Mouse (Mus musculus): ENCODE results near the gene Stra6.
A peak's percentile ranks its signal among the peaks of the same experiment; 100 is the strongest.

Stra6 gene

DNA sequence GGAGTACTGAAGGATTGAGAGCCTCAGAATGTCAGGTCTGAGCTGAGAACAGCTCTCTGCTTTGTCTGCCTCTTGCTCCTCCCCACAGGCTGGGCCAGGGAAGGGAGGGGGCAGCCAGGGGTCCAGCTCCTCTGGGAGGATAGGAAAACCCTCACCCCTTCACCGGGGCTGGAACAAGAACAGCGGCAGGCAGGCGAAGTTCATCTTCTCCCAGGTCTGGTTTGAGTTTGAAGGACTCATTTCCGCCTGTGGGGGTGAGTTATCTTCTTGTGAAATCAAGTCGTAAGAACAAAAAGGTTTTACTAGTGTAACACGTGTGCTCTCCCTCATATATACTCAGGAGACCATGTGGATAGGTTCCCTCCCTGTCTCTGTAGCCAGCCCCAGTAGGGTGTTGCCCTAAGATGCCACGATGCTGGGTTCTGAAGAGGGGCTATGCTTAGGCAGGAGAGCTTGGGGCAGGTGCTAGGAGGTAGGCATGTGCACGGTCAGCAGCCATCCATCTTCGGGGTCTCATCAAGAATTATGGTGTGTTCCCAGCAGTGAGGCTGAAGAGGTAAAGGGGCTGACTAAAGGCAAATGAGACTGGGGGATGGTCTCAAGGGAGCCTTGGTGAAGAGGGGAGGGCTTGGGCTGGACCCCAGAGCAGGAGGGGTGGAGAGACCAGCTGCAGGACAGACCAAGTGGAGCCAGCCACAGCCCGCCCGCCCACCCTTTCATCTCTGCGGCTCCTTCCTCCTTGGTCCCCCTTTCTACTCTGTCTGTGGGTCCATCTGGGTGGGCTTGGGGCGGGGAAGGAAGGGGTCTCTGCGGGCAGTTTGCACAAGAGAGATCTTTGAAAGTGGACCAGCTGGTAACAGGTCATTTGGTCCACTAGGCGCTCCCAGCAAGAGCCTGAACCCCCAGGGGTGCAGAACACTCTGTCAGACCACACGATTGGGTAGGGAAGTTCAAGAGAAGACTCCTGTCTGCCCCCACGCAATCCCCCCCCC lies 70.6 kb downstream of the Stra6 start:
- no peak for DNase-seq (ENCODE audit: low spot score)

DNA sequence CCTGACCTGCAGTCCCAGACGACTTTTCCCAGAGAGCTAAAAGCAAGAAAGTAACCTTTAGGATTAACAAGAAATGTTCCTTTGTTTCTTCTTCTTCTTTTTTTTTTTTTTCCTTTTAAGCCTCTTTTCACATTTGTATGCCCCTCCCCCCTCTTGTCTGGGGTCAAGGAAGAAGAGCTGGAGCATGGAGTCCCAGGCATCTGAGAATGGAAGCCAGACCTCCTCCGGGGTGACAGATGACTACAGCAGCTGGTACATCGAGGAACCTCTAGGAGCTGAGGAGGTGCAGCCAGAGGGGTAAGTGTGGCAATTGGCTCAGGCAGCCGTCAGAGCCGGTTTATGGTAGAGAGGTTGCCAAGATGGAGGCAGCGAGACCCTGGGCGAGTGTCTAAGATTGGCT lies 71.3 kb downstream of the Stra6 start:
- no peak for DNase-seq (ENCODE audit: low spot score)

DNA sequence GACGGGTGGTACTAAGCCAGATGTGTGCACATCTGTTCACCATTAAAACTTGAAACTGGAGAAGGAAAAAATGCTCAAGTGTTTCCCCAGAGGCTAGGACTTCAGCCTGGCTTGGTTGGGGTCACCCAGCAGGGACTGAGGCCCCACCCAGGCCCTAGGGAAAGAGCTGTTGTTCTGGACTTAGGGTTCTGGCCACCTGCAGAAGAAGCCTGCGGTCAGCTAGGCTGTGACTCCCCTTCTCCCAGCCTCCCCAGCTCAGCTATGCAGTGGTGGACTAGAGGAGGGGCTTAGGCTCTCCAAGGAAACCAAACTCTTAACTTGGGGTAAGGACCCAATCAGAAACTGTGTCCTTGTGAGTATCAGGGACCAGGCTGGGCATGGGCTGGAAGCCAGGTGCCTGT lies 72.3 kb downstream of the Stra6 start:
- no peak for DNase-seq (ENCODE audit: low spot score)

DNA sequence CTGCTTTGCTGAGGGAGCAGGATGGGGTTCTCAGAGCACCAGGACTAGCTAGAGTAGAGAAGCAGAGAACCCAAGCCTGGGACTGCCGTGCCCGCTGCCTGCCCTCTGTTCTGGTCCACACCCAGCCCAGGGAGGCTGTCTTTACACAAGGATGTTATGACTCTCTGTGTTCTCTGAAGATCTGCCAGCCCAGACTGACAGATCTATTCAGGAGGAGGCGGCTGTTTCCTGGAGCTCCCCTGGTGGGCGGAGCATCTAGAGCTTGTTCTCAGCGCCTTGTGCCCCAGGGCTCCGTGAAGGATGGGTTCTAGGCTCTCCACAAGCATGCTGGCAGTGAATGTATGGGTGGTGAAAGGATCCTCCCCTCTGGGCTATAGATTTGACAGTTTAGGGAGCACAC lies 76.4 kb downstream of the Stra6 start:
- DNase-seq (ENCODE audit: low spot score): peak; percentile 21

DNA sequence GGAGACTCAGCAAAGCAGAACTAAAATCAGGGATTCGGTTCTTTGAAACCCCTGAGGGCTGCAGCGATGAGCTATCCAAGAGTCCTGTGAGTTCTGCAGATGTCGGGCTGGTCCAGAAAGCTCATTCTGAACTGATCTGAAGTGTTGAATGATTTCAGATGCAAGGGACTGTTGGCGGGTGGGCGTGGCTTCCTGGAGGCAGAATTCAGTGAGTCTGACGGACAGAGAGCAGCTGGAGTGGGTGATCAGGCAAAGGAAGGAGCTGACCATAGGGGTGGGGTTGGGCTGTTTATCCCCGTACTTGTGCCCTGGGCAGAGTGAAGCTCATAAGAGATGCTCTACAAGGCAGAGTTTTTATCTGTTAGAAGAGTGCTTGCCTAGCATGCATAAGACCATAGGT lies 79.8 kb downstream of the Stra6 start:
- no peak for DNase-seq (ENCODE audit: low spot score)

DNA sequence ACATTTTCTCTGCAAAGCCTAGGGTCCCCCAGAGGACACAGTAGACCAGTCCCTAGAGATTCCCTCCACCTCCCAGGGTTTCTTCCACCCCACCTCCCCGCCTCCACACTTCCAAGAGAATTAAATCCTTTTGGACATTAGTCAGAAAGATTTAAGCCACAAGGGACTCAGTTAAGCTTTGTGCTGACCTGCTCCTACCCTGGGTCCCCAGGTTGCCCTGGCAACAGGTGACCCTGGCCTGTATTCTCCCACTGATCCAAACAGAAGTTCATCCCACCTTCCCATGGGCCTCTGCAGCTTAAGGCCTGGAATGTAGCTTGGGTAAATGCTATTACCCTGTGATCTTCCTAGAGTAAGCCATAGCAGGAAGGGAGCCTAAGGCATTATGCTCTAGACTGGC lies 81.1 kb downstream of the Stra6 start:
- no peak for DNase-seq (ENCODE audit: low spot score)

DNA sequence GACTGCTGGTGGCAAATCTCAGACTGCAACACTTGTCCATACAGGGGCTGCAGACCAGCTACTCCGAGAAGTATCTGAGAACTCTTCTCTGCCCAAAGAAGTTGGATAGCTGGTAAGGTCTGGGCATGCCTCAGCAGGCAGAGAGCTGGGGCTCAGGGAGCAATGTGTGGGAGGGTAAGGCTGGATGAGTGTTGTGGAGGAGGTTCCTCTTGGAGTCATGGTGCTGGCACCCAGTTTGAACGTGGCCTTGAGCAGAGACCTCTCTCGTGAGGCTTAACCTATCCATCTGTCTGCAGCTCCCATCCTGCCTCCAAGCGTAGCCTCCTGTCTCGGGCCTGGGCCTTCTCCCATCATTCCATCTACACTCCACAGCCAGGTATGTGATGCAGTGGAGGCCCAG lies 81.8 kb downstream of the Stra6 start:
- DNase-seq (ENCODE audit: low spot score): no peak

DNA sequence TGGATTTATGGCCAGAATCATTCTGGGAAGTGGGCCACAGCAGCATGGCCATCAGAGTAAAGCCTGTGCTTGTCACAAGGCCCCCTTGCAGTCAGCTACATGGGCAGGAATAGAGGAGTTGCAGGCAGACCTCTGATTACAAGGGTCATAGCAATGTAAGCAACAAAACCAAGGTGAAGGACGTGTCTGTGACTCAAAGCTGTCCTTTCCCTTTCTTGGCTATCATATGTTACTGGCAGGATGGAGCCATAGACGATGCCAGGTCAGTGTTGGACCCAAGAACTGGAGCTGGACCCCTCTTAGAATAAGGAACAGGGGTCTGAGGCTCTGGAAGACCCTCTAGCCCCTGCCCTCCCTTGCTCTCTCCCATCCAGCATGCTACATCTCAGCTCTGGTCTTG lies 85.2 kb downstream of the Stra6 start:
- DNase-seq (ENCODE audit: low spot score): no peak

DNA sequence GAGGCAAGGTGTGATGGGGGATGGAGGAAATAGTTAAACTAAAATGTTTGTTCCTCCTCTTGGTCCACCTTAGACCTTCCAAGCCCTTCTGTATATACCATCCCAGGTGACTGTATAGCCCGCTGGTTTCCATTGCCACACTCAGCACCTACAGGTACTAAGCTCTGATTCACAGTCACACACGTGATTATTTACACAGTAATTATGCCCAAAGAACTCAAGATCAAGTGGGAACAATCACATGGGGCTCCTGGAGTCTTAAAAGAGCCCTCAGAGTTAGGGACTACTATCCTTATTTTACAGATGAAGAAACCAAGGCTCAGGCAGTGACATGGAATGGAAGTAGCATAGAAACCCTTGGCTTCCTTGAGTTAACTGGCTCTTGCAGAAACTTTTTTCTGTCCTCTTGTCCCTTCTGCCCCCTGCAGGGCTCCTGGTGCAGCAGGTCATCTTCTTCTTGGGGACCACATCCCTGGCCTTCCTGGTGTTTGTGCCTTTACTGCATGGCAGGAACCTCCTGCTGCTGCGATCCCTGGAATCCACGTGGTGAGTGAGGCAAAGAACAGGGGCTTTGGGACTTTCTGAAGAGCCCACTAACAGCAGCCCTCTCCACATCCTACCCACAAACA lies 87.3 kb downstream of the Stra6 start:
- no peak for DNase-seq (ENCODE audit: low spot score)

DNA sequence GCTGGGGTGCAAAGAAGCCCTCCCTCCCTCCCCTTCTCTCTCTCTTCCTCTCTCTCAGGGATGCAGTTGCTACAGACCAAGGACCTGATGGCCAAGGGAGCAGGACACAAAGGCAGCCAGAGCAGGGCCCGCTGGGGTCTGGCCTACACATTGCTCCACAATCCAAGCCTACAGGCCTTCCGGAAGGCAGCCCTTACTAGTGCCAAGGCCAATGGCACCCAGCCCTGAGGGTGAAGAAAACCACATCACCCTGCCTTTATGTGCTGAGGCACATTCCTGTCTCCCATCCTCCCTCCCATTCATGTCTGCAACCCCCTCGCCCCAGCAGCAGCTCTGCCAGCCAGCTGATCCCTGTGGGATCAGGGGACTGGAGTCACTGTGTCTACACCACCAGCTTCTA lies 89.5 kb downstream of the Stra6 start:
- DNase-seq (ENCODE audit: low spot score): no peak

DNA sequence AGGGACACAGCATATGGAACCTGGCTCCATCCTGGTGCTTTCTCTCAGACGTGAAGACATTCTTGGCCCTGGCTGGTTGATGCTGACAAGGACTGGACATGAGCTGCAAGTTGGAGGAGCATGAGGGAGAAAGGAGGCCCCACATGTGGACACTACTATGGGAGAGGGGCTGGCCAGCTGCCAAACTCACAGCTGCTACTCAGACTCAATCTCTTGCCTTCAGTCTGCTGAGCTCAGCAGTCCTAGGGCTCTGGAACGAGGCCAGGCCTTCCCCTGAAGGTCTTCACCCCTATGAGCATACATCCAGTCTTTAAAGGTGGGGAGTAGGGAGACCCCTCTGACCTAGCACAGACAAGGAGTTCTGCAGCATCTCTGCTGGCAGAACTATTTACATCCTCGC lies 91.8 kb downstream of the Stra6 start:
- DNase-seq (ENCODE audit: low spot score): no peak

DNA sequence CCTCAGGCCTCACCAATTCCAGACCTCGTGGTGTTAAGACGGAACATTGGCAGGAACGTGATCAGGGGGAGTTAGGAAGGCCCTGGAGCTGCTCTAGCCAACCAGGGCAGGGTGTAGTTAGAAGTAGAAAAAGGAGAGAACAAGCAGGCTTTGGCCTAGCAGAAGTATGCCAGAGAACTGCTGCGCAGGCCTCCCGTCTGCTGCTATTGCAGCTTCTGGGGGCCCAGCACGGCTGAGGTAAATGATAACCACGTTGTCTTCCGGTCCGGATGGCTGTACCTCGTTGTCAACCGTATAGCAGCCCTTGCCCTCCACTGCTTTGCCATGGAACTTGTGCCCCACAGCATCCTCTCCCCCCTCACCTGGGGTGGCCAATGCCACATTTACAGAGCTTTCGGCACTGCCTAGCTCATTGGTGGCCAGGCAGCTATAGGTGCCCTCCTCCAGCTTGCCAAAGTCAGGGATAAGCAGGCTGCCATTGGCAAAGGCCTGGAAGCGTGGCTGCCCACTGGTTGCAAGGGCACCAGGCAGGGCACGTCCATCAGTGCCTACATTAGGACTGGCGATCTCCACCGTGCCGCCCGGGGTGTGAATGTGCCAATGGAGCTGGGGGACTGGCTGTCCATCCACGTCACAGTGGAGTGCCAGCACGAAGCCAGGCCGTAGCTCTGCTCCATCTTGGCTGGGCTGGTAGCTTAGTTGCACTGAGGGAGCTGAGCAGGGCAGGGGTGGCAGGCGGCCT lies 93.4 kb downstream of the Stra6 start:
- no peak for DNase-seq (ENCODE audit: low spot score)

DNA sequence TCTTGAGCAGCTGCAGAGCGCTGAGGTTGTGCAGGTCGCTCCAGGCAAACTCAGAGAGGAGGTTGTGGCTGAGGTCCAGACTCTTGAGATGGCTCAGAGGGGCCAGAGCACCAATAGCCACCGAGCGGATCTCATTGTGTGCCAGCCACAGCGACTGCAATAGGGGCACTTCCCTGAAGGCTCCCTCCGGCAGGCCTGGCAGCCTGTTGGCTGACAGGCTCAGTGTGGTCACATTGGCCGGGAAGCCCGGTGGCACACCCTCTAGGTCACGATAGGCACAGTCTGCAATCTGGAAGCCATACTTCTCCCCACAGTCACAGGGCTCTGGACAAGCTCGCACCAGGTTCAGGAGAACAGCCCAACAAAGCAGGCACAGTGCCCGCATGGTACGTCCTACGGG lies 94.2 kb downstream of the Stra6 start:
- DNase-seq (ENCODE audit: low spot score): no peak

DNA sequence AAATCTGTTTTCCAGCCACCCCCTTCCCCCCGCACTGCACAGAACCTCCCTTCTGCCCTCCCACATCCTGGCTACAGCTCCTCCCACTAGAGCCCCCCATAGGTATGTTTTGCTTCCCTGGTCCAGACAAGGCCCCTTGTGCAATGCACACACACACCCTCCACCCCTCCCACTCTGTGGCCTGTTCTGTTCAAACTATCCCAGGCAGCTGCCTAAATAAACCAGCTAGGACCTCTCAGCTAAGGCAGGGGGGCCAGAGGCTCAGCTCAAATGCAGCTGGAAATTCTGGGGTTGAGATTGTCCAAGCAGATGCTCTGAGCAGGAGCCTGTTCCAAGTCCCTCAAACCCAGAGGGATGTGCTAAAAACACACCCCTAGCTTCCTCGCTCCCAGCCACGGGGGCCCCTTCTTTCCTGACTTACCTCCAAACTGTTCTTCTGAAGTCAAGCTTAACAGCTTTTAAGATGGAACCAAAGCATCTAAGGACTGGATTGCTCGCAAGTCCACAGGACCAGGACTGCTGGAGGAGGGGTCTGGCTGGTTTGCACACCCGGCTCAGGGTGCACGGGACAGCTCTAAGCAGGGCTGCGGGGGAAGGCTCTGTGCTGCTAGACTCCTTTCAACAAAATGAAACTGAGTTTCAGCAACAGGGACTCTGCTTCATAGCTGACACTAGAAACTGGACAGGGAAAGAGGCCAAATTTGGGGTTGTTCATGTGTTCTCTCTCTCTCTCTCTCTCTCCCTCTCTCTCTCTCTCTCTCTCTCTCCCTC lies 95.1 kb downstream of the Stra6 start:
- DNase-seq (ENCODE audit: low spot score): no peak

DNA sequence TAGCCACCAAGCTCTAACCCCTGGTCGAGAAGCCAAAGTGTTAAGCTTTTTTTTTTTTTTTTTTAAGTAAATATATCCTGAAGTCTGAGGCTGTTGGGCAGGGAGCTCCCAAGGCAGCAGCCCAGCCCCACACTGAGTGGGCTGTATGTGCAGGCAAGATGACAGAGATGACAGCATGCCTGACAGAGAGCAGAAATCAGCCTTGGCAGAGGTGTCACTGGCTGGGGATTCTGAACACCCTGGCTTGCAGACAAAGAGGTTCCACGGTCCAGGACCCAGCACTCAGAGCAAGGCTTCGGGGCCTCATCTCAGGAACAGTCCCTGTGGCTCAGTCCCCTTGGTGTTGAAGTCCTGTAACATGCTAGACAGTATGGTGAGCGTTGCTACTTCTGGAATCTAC lies 96.3 kb downstream of the Stra6 start:
- DNase-seq (ENCODE audit: low spot score): no peak

DNA sequence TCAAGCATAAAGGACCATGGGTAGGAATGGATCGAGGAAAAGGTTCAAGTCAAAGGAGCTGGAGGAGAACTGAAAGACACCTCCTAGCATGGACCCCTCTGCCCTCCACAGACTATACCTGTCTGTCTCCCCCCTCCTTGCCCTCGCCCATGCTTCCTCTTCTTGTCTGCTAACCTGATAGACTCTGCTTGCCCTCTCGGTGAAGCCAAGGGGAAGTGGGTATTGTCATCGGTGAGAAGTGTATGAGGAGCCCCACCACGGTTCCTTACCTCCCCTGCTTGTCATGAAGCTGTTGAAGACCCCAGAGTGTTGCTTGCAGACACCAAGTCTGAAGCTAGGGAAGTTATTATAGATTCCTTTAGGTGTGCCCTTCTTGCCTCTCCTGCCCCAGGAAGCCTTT lies 96.7 kb downstream of the Stra6 start:
- DNase-seq (ENCODE audit: low spot score): no peak

DNA sequence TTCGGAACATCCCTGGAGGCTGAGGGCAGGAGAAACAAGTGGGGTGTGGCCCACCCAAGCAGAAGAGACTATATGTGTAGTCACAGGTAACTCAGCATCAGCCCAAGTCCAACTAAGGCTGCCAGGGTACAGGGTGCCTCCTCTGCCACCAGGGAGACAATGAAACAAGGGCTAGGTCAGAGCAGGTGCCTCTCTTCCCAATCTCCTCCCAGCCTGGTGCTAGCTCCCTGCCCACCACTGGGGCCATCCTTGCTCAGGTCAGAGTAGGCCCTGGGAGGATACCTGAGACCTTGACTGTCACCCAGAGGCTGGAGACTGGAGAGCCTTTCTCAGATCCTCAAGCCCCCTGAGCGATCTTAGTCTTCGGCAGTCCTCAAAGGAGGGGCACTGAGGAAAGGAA lies 98.6 kb downstream of the Stra6 start:
- DNase-seq (ENCODE audit: low spot score): no peak

DNA sequence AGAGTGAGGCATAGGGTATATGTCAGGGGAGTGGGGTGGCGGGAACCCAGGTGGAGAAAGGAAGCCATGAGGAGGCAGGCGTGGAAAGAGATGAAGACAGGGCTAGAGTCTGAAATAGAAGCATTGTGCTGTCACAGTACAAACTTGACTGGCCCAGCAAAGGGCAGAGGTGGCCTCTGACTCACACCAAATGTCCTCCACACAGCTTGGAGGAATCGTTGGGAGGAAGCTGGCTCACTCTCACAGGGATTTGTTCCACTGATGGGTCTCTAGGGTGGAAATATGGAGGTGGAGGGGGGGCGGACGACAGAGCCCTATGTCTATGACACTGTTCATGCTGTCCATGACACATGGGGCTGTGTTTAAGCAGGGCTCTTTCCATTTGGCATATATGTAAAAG lies 99.6 kb downstream of the Stra6 start:
- DNase-seq (ENCODE audit: low spot score): no peak

DNA sequence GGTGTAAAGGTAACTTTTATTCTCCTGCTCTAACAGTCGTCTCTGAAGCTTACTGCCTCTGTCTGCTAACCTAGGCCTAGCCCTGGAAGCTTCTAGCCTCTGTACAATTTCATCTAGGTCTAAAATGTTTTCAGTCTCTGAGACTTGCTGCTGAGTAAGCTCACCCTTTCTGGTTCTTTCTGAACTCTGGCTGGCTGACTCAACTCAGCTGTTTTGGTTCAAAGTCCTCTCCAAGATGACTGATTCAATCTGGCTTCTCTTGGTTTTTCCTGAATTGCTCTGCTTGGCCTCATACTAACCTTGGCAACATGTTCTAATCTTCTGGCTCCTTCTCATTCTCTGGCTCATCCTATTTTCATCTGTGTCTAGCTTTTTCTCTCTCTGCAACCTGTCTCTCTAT lies 102.2 kb downstream of the Stra6 start:
- DNase-seq (ENCODE audit: low spot score): no peak

DNA sequence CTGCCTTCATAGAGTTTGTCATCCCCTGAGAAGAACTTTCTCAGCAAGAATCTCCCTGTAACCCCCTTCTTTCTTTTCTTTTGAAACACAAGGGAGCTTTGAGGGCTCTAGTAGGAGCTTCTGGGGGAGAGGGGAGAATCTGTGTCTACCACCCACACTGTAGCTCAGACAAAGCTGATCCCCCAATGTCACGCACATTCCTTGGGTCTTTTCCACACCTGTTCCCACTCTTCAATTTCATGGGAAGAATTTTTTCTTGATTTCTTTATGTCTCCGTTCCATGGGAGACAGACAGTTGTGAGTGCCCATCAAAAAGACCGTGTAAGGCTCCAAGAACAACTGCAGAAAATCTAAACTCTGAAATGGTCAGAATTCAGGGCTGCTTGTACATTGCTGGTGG lies 105.3 kb downstream of the Stra6 start:
- no peak for DNase-seq (ENCODE audit: low spot score)

DNA sequence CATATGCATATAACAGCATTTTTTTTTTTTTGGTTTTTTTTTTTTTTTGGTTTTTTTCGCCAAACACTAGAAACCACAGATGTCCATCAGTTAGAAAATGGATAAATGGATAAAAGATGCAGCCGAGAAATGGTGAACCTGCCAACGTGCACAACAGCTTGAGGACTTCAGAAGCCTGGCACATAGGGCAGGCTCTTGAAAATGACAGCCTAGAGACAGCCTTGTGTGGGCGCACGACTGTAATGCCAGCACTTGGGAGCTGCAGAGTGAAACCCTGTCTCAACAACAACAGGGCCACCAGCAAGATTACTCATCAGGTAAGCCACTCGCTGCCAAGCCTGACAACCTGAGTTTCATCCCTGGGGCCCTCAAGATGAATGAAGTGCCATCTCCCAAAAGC lies 105.8 kb downstream of the Stra6 start:
- DNase-seq (ENCODE audit: low spot score): no peak

DNA sequence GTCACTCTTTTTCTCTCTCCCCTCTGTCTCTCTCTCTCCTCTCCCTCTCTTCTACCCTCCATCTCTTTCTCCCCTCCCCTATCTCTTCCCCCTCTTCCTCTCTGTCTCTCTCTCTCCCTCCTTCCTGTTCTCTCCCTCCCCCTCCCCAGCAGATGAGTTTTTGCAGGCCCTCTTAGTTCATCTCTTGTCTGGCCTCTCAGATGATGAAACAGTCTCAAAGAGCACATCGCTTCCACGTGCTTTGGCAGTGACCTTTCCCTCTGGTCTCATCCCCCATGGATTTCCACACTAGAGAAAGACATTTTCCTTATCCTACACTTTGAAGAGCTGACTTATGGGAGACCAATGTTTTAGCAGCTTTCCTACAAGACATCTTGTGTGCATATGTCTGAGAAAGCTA lies 109.3 kb downstream of the Stra6 start:
- DNase-seq (ENCODE audit: low spot score): no peak
